Mouse (Mus musculus) liver, postnatal 0 days (tissue): ENCODE results near the gene Golm1. TPM values are rescaled to one million over a fixed set of nuclear protein-coding genes. Genes with fewer than 3 reads are reported as not detected.

Source experiments
- ATAC-seq: fragments of 200-750 bp; cut with Nextera tagmentation; 2 replicates; pipeline ENCODE4 v1.8.0; 2017; ENCODE audit warnings: mild to moderate bottlenecking, moderate library complexity
- DNase-seq: peaks from one replicate; pipeline ENCODE4 v3.0.0-alpha.2; 2016
- H3K27ac ChIP-seq: fragments of 300-500 bp; sonication (generic); 2 replicates; pipeline ENCODE4 v1.5.1; 2014; ENCODE audit warnings: antibody characterized with exemption, moderate library complexity, mild to moderate bottlenecking, low read depth
- H3K27me3 ChIP-seq: fragments of 300-500 bp; sonication (generic); 2 replicates; pipeline ENCODE4 v1.6.1; 2014; ENCODE audit warnings: low read length, control low read depth, mixed read lengths; ENCODE audit not compliant: insufficient read depth
- H3K36me3 ChIP-seq: fragments of 300-500 bp; sonication (generic); replicated peaks from 2 replicates; pipeline ENCODE4 v1.6.1; 2014; ENCODE audit warnings: mild to moderate bottlenecking, control low read depth, low read length, moderate library complexity, mixed read lengths; ENCODE audit not compliant: insufficient read depth
- H3K4me1 ChIP-seq: fragments of 300-500 bp; sonication (generic); 2 replicates; pipeline ENCODE4 v1.6.1; 2014; ENCODE audit warnings: antibody characterized with exemption, mild to moderate bottlenecking, control low read depth; ENCODE audit not compliant: insufficient read depth
- H3K4me2 ChIP-seq: fragments of 300-500 bp; sonication (generic); 2 replicates; pipeline ENCODE4 v1.6.1; 2014; ENCODE audit warnings: low read depth, mild to moderate bottlenecking, low read length, moderate library complexity, mixed read lengths
- H3K4me3 ChIP-seq: fragments of 300-500 bp; sonication (generic); 2 replicates; pipeline ENCODE4 v1.5.1; 2014; ENCODE audit warnings: low read depth, low read length
- H3K9ac ChIP-seq: fragments of 300-500 bp; sonication (generic); replicated peaks from 2 replicates; pipeline ENCODE4 v1.6.1; 2014; ENCODE audit warnings: mild to moderate bottlenecking, moderate library complexity
- H3K9me3 ChIP-seq: fragments of 300-500 bp; sonication (generic); 2 replicates; pipeline ENCODE4 v1.6.1; 2016; ENCODE audit warnings: mild to moderate bottlenecking, control low read depth, low read length, mixed read lengths
- CTCF ChIP-seq: sonication (generic); IDR thresholded peaks from 2 replicates; pipeline ENCODE4 v1.5.1; 2016; ENCODE audit warnings: antibody characterized with exemption, low read depth
- EP300 ChIP-seq: IDR thresholded peaks from 2 replicates; pipeline ENCODE4 v1.6.1; 2016; ENCODE audit warnings: antibody characterized with exemption, low read depth, mild to moderate bottlenecking
- WGBS: fragments of 180-500 bp; shearing (Covaris S2); extraction: QIAGEN DNeasy Blood & Tissue Kit; methylation state at CpG from one replicate; pipeline ENCODE4 v1.1.7; 2014; ENCODE audit not compliant: insufficient replicate concordance; 5-methylcytosine and 5-hydroxymethylcytosine counted together
- polyA plus RNA-seq: library from polyadenylated mRNA; unstranded; fragments of >200 nt; fragmentation: Nextera tagmentation; extraction: Ambion mirVana; gene quantifications from 2 replicates; pipeline ENCODE4 v1.2.1, GENCODE M21; 2015

The Golm1 gene
- polyA plus RNA-seq, 1 experiment from 2014 or later, result 13.0 TPM

DNA sequence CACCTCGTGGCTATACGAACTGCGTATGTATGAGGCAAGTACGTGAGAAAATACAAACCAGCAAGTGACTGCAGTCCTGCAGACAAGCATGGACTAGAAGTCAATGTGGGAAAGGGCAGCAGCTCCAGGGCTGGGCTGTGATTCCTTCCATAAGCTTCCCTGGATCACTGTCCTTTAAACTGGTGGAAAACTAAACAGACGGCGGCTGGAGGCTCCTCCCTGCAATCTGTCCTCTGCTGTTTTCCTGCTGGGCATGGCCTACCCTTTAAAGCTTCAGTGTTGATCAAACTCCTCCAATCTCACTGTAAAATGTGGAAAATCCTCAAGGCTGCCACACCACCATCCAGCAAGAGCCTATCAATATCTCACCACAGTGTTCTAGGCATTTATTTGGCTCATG lies 27.0 kb downstream of the Golm1 start:
- Histone ChIP-seq H3K27ac (no peak overlapping the region), H3K9me3 (no peaks in the 10 kb centered on the region), H3K36me3 (peaks cover 20% of the 10 kb centered on the region; the same call in 1 of the 2 replicates), H3K9ac (no peak overlapping the region), H3K4me3 (no peak overlapping the region), H3K4me1 (no peaks in the 10 kb centered on the region; the same call in 1 of the 2 replicates), H3K27me3 (no peaks in the 10 kb centered on the region), H3K4me2 (no peak overlapping the region)
- DNase-seq, result no peak
- no peak for ATAC-seq
- TF ChIP-seq EP300, result no peak
- no peak for TF ChIP-seq CTCF
- WGBS, result 74% methylated on average over 6 of the region's 6 CpGs

- no peaks in the 10 kb centered on the region for H3K27me3 ChIP-seq
- 75% methylated on average over 6 of the region's 6 CpGs for WGBS
- peaks cover 20% of the 10 kb centered on the region; the same call in 1 of the 2 replicates for H3K36me3 ChIP-seq
- no peak overlapping the region for H3K9ac ChIP-seq
- H3K4me1 ChIP-seq, result peaks cover 9% of the 10 kb centered on the region
- TF ChIP-seq CTCF, result no peak
- no peak for TF ChIP-seq EP300
- DNase-seq (no peak), ATAC-seq (no peak)
- no peak overlapping the region for H3K4me3 ChIP-seq
- H3K27ac ChIP-seq, result 0 out of 2 replicates have a peak overlapping the region, but pooled peaks have one; percentile 34
- no peaks in the 10 kb centered on the region for H3K9me3 ChIP-seq
- no peak overlapping the region for H3K4me2 ChIP-seq
These were observed 28.1 kb downstream of the Golm1 start for GRCm38 (mm10) chr13:59647484-59647883.

- Histone ChIP-seq H3K27ac (0 out of 2 replicates have a peak overlapping the region, but pooled peaks have one; percentile 34), H3K4me1 (peaks cover 14% of the 10 kb centered on the region), H3K4me2 (no peak overlapping the region), H3K4me3 (no peak overlapping the region), H3K36me3 (peaks cover 24% of the 10 kb centered on the region; the same call in 1 of the 2 replicates), H3K9ac (no peak overlapping the region), H3K27me3 (no peaks in the 10 kb centered on the region), H3K9me3 (no peaks in the 10 kb centered on the region)
- no peak for ATAC-seq
- TF ChIP-seq CTCF (no peak), EP300 (no peak)
- DNase-seq, result no peak
- 83% methylated on average over 11 of the region's 11 CpGs for WGBS
These were observed 28.9 kb downstream of the Golm1 start for GRCm38 (mm10) chr13:59646674-59647244.

DNA sequence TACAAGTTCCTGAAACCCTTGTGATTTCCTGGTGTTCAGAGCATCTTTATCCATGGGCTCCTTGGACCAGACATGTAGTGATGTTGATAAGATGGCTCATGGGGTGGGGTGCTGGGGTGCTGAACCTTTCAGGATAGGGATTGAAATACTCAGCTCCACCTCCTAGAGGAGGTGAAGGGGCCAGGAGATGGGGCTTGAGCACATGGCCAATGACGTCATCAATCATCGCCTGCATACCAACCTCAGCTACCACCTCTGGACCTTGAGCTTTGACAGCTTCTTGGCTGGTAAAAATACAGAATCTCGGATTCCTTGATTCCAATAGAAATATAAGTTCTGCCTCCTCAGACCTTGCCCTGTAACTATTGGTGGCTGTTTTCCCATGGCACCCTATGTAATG lies 30.1 kb downstream of the Golm1 start:
- H3K4me2 ChIP-seq, result no peak overlapping the region
- H3K9ac ChIP-seq, result no peak overlapping the region
- no peak for ATAC-seq
- H3K9me3 ChIP-seq, result no peaks in the 10 kb centered on the region
- H3K27me3 ChIP-seq, result no peaks in the 10 kb centered on the region
- 80% methylated on average over 3 of the region's 3 CpGs for WGBS
- peaks cover 23% of the 10 kb centered on the region; the same call in 1 of the 2 replicates for H3K36me3 ChIP-seq
- H3K4me3 ChIP-seq, result no peak overlapping the region
- H3K27ac ChIP-seq, result no peak overlapping the region
- DNase-seq, result no peak
- TF ChIP-seq EP300 (no peak), CTCF (no peak)
- peaks cover 14% of the 10 kb centered on the region for H3K4me1 ChIP-seq

- no peak for DNase-seq
- WGBS, result 46% methylated on average over 2 of the region's 2 CpGs
- H3K4me3 ChIP-seq, result no peak overlapping the region
- ATAC-seq, result peak; percentile 91
- no peaks in the 10 kb centered on the region for H3K9me3 ChIP-seq
- peak overlapping the region; percentile 48 for H3K27ac ChIP-seq
- TF ChIP-seq EP300 (peak; percentile 99), CTCF (peak; percentile 25; the same call in 1 of the 2 replicates)
- H3K4me2 ChIP-seq, result peak overlapping the region; percentile 23; the same call in 1 of the 2 replicates
- H3K27me3 ChIP-seq, result no peaks in the 10 kb centered on the region
- H3K9ac ChIP-seq, result no peak overlapping the region
- H3K36me3 ChIP-seq, result peaks cover 17% of the 10 kb centered on the region
- H3K4me1 ChIP-seq, result peaks cover 20% of the 10 kb centered on the region
These were observed 32.8 kb downstream of the Golm1 start for GRCm38 (mm10) chr13:59642818-59643217.

GRCm38 (mm10) chr13:59640178-59640440 lies 35.5 kb downstream of the Golm1 start:
- Histone ChIP-seq H3K9ac (no peak overlapping the region), H3K27me3 (no peaks in the 10 kb centered on the region), H3K27ac (no peak overlapping the region), H3K4me2 (no peak overlapping the region), H3K4me3 (no peak overlapping the region), H3K4me1 (peaks cover 20% of the 10 kb centered on the region), H3K9me3 (no peaks in the 10 kb centered on the region), H3K36me3 (peaks cover 40% of the 10 kb centered on the region)
- 83% methylated on average over 6 of the region's 6 CpGs for WGBS
- TF ChIP-seq CTCF (no peak), EP300 (no peak)
- DNase-seq, result no peak
- no peak for ATAC-seq
